Mouse (Mus musculus) heart, adult 2 months (tissue): Measurements from ENCODE around the gene Atp2b2. TPM values are rescaled to one million over a fixed set of nuclear protein-coding genes. Genes with fewer than 3 reads are reported as not detected.

Experiments
- DNase-seq, 2 experiments: peaks; one replicate each; pipeline ENCODE4 v3.0.0; 2021
- H3K27ac ChIP-seq: fragments of 200-600 bp; 2 replicates; pipeline ENCODE4 v1.8.1; 2022
- H3K27me3 ChIP-seq: fragments of 200-500 bp; 2 replicates; pipeline ENCODE4 v1.6.1; 2012; ENCODE audit warnings: mild to moderate bottlenecking, low read length, inconsistent platforms, mixed read lengths; ENCODE audit not compliant: control insufficient read depth, insufficient read depth
- H3K36me3 ChIP-seq: fragments of 200-500 bp; 2 replicates; pipeline ENCODE4 v1.6.1; 2012; ENCODE audit warnings: low read length, inconsistent platforms; ENCODE audit not compliant: control insufficient read depth, insufficient read depth
- H3K4me1 ChIP-seq: fragments of 200-500 bp; 2 replicates; pipeline ENCODE4 v1.6.1; 2011; ENCODE audit warnings: low read length; ENCODE audit not compliant: control insufficient read depth, insufficient read depth
- H3K4me3 ChIP-seq: fragments of 200-600 bp; 2 replicates; pipeline ENCODE4 v1.8.1; 2022
- H3K79me2 ChIP-seq: fragments of 200-500 bp; replicated peaks from 2 replicates; pipeline ENCODE4 v1.6.1; 2012; ENCODE audit warnings: mild to moderate bottlenecking, inconsistent platforms, low read length, moderate library complexity, mixed read lengths; ENCODE audit not compliant: control insufficient read depth, insufficient read depth
- H3K9ac ChIP-seq: fragments of 200-500 bp; 2 replicates; pipeline ENCODE4 v1.6.1; 2012; ENCODE audit warnings: low read depth, mild to moderate bottlenecking, control low read depth, inconsistent platforms, low read length, mixed read lengths
- CTCF ChIP-seq: fragments of 200-600 bp; IDR thresholded peaks from 2 replicates; pipeline ENCODE4 v1.8.1; 2022; ENCODE audit warnings: antibody characterized with exemption, mild to moderate bottlenecking, moderate library complexity
- EP300 ChIP-seq: fragments of 200-500 bp; IDR thresholded peaks from 2 replicates; pipeline ENCODE4 v1.6.1; 2011; ENCODE audit warnings: low read depth, low read length, control low read depth; ENCODE audit not compliant: insufficient read depth
- POLR2A ChIP-seq: fragments of 200-500 bp; IDR thresholded peaks from 2 replicates; pipeline ENCODE4 v1.6.1; 2011; ENCODE audit warnings: mild to moderate bottlenecking, low read depth, low read length, control low read depth; ENCODE audit not compliant: insufficient read depth
- WGBS: fragments of 180-500 bp; shearing (Covaris S2); methylation state at CpG from one replicate; pipeline ENCODE4 v1.1.7; 2018; 5-methylcytosine and 5-hydroxymethylcytosine counted together
- intact Hi-C: fragments of 180-260 bp; cut with DNase I; formaldehyde crosslinking; loops from one replicate; pipeline ENCODE4 v1.15.1; 2025
- microRNA-seq, 2 experiments: library from miRNA; unstranded; fragments of <30 nt; microRNA quantifications; one replicate each; pipeline ENCODE4 v1.2.0; 2021
- polyA plus RNA-seq: library from polyadenylated mRNA; depleted of rRNA; stranded (reverse); fragments of >200 nt; gene quantifications from 2 replicates; pipeline ENCODE4 v1.2.3, GENCODE M21; 2012; rRNA removed
- total RNA-seq, 2 experiments: library from RNA; stranded (reverse); gene quantifications; 2 replicates each; pipeline ENCODE4 v1.2.3; 2021

Atp2b2 gene
- total and polyA plus RNA-seq, 3 experiments = 0.64 to 1.1 (median 0.84) TPM

GRCm38 (mm10) chr6:113697222-113698205 is 344.9 kb downstream of the Atp2b2 start:
- Histone ChIP-seq H3K4me1 (peaks cover 6% of the 10 kb centered on the region), H3K36me3 (peaks cover 24% of the 10 kb centered on the region), H3K27me3 (no peaks in the 10 kb centered on the region), H3K79me2 (peaks cover 5% of the 10 kb centered on the region), H3K27ac (peak overlapping the region; percentile 90), H3K9ac (peak overlapping the region; percentile 96), H3K4me3 (peak overlapping the region; percentile 90)
- under 1% methylated on average over 109 of the region's 113 CpGs for whole genome bisulfite sequencing
- intact Hi-C loops = loop anchor here (5.0 kb wide), 3 partner anchors 45 to 215 kb away; partner anchors contain the start of genes Creld1, Emc3, Fancd2 and Sec13
- DNase-seq = no peak
- TF ChIP-seq EP300 (no peak), CTCF (no peak), POLR2A (no peak)

DNA sequence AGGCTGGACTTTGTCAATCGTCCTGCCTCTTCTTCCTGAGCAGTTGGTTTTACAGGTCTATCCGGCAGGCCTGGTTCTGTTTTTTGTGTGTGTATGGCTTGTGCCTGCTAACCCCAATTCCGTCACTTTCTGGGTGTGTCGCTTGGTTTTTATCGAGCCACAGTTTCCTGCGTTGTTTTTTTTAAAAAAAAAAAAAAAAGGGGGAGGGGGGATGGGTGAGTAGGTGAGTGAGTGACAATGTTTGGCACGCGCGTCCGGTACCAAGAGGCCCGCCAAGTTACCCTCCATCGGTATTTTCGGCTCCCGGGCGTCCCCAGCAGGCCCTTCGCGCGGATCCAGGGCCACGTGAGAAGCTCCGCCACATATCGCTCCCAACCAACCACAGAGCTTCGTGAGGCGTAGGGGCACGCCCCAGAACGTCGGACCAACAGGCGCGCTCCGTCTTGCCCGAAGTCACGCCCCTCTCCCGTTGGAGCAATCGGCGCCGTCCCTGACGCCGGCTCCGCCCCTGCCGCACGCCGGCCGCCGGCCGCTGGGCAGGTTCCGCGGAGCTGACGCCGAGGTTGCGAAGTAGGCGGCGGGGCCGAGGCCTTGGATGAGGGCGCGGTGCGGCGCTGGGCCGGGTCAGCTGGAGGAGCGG is 345.7 kb downstream of the Atp2b2 start, which contains the start of gene Tatdn2:
Tatdn2 (plus strand) TSS at position 469 of the 640 bp plus-strand sequence.
- TF ChIP-seq CTCF (peak; percentile 46), EP300 (no peak), POLR2A (peak; percentile 63)
- H3K27ac ChIP-seq = peak within 1 kb of the TSS; percentile 92
- peak within 1 kb of the TSS; percentile 90 for H3K4me3 ChIP-seq
- H3K4me1 ChIP-seq = peaks cover 6% of the 10 kb centered on the region
- peak within 1 kb of the TSS; percentile 96 for H3K9ac ChIP-seq
- under 1% methylated on average over 58 of the region's 58 CpGs for WGBS
- intact Hi-C loops = loop anchor here (1.0 to 5.0 kb wide), 4 partner anchors 46 to 214 kb away; partner anchors contain the start of genes Creld1, Emc3, Fancd2 and Irak2
- H3K27me3 ChIP-seq = no peaks in the 10 kb centered on the region
- peaks cover 5% of the 10 kb centered on the region for H3K79me2 ChIP-seq
- peaks cover 24% of the 10 kb centered on the region for H3K36me3 ChIP-seq
- peak; percentile 95 to 99 for DNase-seq

DNA sequence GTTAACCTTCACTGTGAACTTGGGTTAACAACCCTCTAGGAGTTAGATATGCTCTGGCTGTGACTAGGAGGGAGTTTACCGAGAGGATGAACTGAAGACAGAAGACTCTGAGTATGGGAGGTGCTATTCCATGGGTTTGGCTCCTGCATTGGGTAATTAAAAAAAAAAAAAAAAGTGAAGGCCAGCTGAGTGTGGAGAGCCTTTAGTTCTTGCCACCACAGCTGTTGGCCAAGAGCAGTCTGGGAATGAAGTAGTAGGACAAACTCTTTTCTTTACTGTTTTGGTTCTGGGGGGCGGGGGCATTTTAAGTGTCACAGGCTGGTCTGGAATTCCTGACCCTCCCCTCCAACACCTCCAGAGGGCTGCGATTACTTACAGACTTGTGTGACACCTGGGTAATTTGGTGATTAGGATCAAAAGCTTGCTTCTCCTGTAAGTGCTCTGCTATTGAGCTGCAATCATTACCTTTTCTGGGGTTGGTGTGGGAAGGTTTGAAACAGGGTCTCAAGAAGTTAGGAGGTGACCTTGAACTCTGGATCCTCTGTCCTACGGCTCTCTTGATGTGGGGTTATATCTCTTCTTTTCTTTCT is 346.6 kb downstream of the Atp2b2 start:
- Histone ChIP-seq H3K4me3 (peak overlapping the region; percentile 45), H3K4me1 (peaks cover 9% of the 10 kb centered on the region), H3K36me3 (peaks cover 24% of the 10 kb centered on the region), H3K79me2 (peaks cover 5% of the 10 kb centered on the region), H3K27ac (peak overlapping the region; percentile 92), H3K9ac (no peak overlapping the region), H3K27me3 (no peaks in the 10 kb centered on the region)
- TF ChIP-seq CTCF = no peak
- no peak for TF ChIP-seq EP300
- no peak for TF ChIP-seq POLR2A
- intact Hi-C loops = loop anchor here (1.0 to 5.0 kb wide), 4 partner anchors 46 to 214 kb away; partner anchors contain the start of genes Creld1, Emc3, Fancd2 and Irak2
- 70% methylated on average over 4 of the region's 4 CpGs for WGBS
- no peak for DNase-seq

- Histone ChIP-seq H3K27me3 (no peaks in the 10 kb centered on the region), H3K4me3 (no peak overlapping the region), H3K79me2 (peaks cover 5% of the 10 kb centered on the region), H3K36me3 (peaks cover 20% of the 10 kb centered on the region), H3K9ac (no peak overlapping the region), H3K4me1 (peaks cover 13% of the 10 kb centered on the region), H3K27ac (no peak overlapping the region)
- intact Hi-C loops = loop anchor here (5.0 kb wide), 3 partner anchors 47 to 213 kb away; partner anchors contain the start of genes Creld1, Emc3, Fancd2 and Sec13
- TF ChIP-seq EP300 (no peak), CTCF (no peak), POLR2A (no peak)
- WGBS = 64% methylated on average over 1 of the region's 1 CpGs
- no peak for DNase-seq
Measured at GRCm38 (mm10) chr6:113695203-113695602, 347.2 kb downstream of the Atp2b2 start.

Small RNAs within 50 kb of the gene (microRNA-seq; reads per million reads assigned to microRNA genes)
- gene Mir7042 = 0.39 to 0.56 reads per million in 2 experiments

Other genes with a start within 250 kb of the Atp2b2 start
- not detected for gene Slc6a11, start 88.6 kb upstream of the Atp2b2 start, total RNA-seq
- not detected in 2 replicates for gene Slc6a11, start 88.6 kb upstream of the Atp2b2 start, polyA plus RNA-seq
- gene Slc6a1, start 240.0 kb upstream of the Atp2b2 start, total RNA-seq = under 1 TPM; 0.08 to 0.32 TPM
- gene Slc6a1, start 240.0 kb upstream of the Atp2b2 start, polyA plus RNA-seq = 0.12 and 0.21 TPM in 2 replicates